Mouse (Mus musculus): ENCODE data around the gene Sbds.

- TF ChIP-seq CTCF (IDR thresholded peaks at IDR 0.05; ENCODE audit: extremely low read depth, insufficient read length, insufficient replicate concordance, low read depth, low read length), result no peak
- peak; percentile 45 for TF ChIP-seq POLR2A (IDR thresholded peaks at IDR 0.05; ENCODE audit: low read depth, low read length)
These were observed 1.4 kb upstream of the Sbds start for GRCm38 (mm10) chr5:130256678-130257271.
